Mouse (Mus musculus) midbrain, embryonic 16.5 days (tissue): ENCODE results near the gene Gm49325. TPM values are rescaled to one million over a fixed set of nuclear protein-coding genes. Genes with fewer than 3 reads are reported as not detected.

Experiments
- ATAC-seq: fragments of 200-750 bp; cut with Nextera tagmentation; 2 replicates; pipeline ENCODE4 v1.8.0; 2017; ENCODE audit warnings: moderate TSS enrichment
- H3K27ac ChIP-seq: fragments of 300-500 bp; sonication (generic); 2 replicates; pipeline ENCODE4 v1.5.1; 2014; ENCODE audit warnings: mild to moderate bottlenecking, low read length, mixed read lengths
- H3K27me3 ChIP-seq: fragments of 300-500 bp; sonication (generic); 2 replicates; pipeline ENCODE4 v1.6.1; 2014; ENCODE audit warnings: low read depth, low read length, mixed read lengths; ENCODE audit not compliant: control insufficient read depth, insufficient read depth
- H3K36me3 ChIP-seq: fragments of 300-500 bp; sonication (generic); 2 replicates; pipeline ENCODE4 v1.6.1; 2014; ENCODE audit warnings: mild to moderate bottlenecking, low read length, moderate library complexity, mixed read lengths; ENCODE audit not compliant: control insufficient read depth, insufficient read depth
- H3K4me1 ChIP-seq: fragments of 300-500 bp; sonication (generic); 2 replicates; pipeline ENCODE4 v1.6.1; 2014; ENCODE audit warnings: mild to moderate bottlenecking, low read length, mixed read lengths; ENCODE audit not compliant: control insufficient read depth, insufficient read depth
- H3K4me2 ChIP-seq: fragments of 300-500 bp; sonication (generic); 2 replicates; pipeline ENCODE4 v1.6.1; 2014; ENCODE audit warnings: mild to moderate bottlenecking, low read length, mixed read lengths
- H3K4me3 ChIP-seq: fragments of 300-500 bp; sonication (generic); 2 replicates; pipeline ENCODE4 v1.5.1; 2014; ENCODE audit warnings: low read depth, mild to moderate bottlenecking, low read length, moderate library complexity, mixed read lengths
- H3K9ac ChIP-seq: fragments of 300-500 bp; sonication (generic); 2 replicates; pipeline ENCODE4 v1.6.1; 2014; ENCODE audit warnings: low read depth, low read length, mixed read lengths
- H3K9me3 ChIP-seq: fragments of 300-500 bp; sonication (generic); replicated peaks from 2 replicates; pipeline ENCODE4 v1.6.1; 2014; ENCODE audit warnings: mild to moderate bottlenecking, low read length, mixed read lengths; ENCODE audit not compliant: control insufficient read depth, poor library complexity, severe bottlenecking
- WGBS: fragments of 180-500 bp; shearing (Covaris S2); extraction: QIAGEN DNeasy Blood & Tissue Kit; methylation state at CpG from one replicate; pipeline ENCODE4 v1.1.7; 2014; 5-methylcytosine and 5-hydroxymethylcytosine counted together
- polyA plus RNA-seq: library from polyadenylated mRNA; unstranded; fragments of >200 nt; fragmentation: Nextera tagmentation; extraction: Ambion mirVana; gene quantifications from 2 replicates; pipeline ENCODE4 v1.2.1, GENCODE M21; 2015

The Gm49325 gene
- polyA plus RNA-seq, 1 experiment from 2014 or later: 1.5 TPM

DNA sequence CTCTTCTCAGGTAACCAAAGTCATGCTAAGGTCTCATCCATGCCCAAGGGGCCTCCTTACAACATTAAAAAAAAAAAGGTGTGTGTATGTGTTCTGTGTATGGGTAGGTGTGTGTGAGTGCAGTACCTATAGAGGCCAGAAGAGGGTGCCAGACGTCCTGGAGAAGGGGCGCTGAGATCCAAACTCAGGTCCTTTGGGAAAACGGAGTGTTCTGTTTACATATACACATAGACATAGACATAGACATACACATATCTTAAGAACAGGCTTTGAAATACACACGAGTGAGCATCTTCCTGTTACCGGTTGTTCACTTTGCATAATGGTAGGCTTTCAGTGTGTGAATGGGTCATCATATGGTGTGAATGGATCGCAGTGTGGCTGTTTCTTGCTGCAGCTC is 1.9 kb upstream of the Gm49325 start:
- Histone ChIP-seq H3K4me2 (no peak overlapping the region), H3K27ac (no peak overlapping the region), H3K4me3 (no peak overlapping the region), H3K9ac (no peak overlapping the region), H3K9me3 (no peaks in the 10 kb centered on the region), H3K36me3 (peaks cover under 1% of the 10 kb centered on the region; the same call in 1 of the 2 replicates), H3K27me3 (no peaks in the 10 kb centered on the region), H3K4me1 (peaks cover 19% of the 10 kb centered on the region)
- 91% methylated on average over 6 of the region's 6 CpGs for WGBS
- no peak for ATAC-seq

DNA sequence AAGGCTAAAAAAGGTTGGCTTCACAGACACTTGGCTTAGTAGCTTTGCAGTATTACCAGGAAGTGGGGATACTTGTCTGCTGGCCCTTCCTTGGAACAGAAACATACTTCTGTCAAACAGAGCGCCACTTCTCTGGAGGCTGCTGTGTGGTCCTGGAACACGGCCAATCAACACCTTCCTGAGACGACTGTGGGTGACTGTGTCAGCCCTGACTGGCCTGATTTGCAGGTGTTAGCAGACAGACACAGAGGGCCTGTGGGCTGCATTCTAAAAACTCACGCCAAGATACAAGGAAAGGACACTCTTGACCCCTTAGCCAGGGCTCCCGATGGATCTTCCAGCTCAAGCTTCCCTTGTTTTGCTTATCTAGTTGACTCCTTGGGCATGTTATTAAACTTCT is 1.0 kb upstream of the Gm49325 start:
- peaks cover 19% of the 10 kb centered on the region for H3K4me1 ChIP-seq
- H3K9ac ChIP-seq: no peak overlapping the region
- H3K4me2 ChIP-seq: no peak overlapping the region
- H3K36me3 ChIP-seq: no peaks in the 10 kb centered on the region; the same call in 1 of the 2 replicates
- 81% methylated on average over 5 of the region's 5 CpGs for WGBS
- ATAC-seq: no peak
- H3K27ac ChIP-seq: no peak overlapping the region
- no peaks in the 10 kb centered on the region for H3K27me3 ChIP-seq
- no peaks in the 10 kb centered on the region for H3K9me3 ChIP-seq
- H3K4me3 ChIP-seq: no peak overlapping the region

DNA sequence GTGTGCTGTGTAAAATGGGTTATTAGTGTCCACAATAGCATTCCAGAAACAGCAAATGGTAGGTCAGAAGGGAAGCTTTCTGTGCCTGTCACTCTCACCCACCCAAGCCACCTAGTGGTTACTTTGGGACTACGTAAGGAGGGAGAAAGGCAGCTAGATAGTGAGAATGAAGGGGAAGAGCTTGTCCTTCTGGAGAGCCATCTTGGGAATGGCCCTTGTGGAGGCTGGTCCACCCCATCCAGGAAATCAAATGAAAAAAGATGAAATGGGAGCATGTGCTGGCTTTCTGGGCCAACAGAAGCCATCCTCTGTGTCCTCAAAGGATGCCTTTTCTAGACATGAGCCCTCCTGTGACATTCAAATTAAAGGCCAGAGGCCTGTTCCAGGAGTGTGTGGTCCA is 629 bp upstream of the Gm49325 start:
- H3K9me3 ChIP-seq: no peaks in the 10 kb centered on the region

DNA sequence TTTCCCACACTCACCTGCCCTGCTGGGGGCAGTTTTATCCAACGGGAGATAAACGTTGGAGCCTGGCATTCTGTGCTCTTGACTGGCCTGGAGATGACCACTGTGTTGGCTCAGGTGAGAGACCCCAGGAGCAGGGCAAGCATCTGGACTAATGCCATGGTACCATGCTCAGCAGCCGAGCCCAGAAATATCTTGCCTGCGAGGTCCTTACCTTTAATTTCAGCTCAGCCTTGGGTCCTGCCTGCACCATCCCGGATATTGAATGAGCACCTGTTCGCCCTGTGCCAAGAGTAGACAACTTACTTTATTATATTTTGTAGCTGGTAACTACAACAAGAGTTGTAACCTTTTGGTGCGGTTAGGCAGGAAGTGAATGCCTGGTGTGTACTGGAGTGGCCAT is 858 bp downstream of the Gm49325 start:
- Histone ChIP-seq H3K9ac (peak overlapping the region; percentile 81), H3K4me1 (peaks cover 21% of the 10 kb centered on the region), H3K9me3 (no peaks in the 10 kb centered on the region), H3K27ac (peak overlapping the region; percentile 94), H3K4me2 (peak overlapping the region; percentile 63), H3K4me3 (peak overlapping the region; percentile 77), H3K36me3 (peaks cover 7% of the 10 kb centered on the region; the same call in 1 of the 2 replicates), H3K27me3 (no peaks in the 10 kb centered on the region)
- WGBS: 50% methylated on average over 7 of the region's 7 CpGs
- ATAC-seq: peak; percentile 36

More for the DNA sequence above, 629 bp upstream of the Gm49325 start:
- no peak overlapping the region; the same call in 1 of the 2 replicates for H3K9ac ChIP-seq
- peaks cover 21% of the 10 kb centered on the region for H3K4me1 ChIP-seq
- peak overlapping the region; percentile 94 for H3K27ac ChIP-seq
- no peaks in the 10 kb centered on the region for H3K27me3 ChIP-seq
- peak; percentile 16 for ATAC-seq
- peak overlapping the region; percentile 63 for H3K4me2 ChIP-seq
- H3K36me3 ChIP-seq: peaks cover 3% of the 10 kb centered on the region; the same call in 1 of the 2 replicates
- WGBS: 5% methylated on average over 1 of the region's 1 CpGs
- peak overlapping the region; percentile 77 for H3K4me3 ChIP-seq

DNA sequence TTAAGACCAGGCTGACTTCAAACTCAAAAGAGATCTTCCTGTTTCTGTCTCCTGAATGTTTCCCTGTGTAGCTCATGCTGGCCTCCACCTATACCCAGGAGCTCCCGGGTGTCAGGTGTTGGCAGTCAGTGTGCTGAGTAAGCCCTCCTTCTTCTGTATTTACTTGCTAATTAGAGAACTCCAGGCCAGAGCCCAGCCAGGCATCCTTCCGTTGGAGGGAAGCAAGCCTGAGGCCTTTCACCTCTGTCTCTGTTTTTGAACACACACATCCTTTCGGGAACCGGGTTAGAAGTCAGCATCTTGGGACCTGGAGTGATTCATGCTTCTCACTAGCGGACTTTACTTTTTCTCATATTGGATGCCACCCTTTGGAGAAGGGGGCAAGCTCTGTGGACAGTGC is 1.4 kb downstream of the Gm49325 start:
- Histone ChIP-seq H3K4me2 (peak overlapping the region; percentile 63), H3K36me3 (peaks cover 9% of the 10 kb centered on the region; the same call in 1 of the 2 replicates), H3K9me3 (no peaks in the 10 kb centered on the region), H3K27ac (no peak overlapping the region), H3K4me1 (peaks cover 21% of the 10 kb centered on the region), H3K27me3 (no peaks in the 10 kb centered on the region), H3K9ac (no peak overlapping the region), H3K4me3 (peak overlapping the region; percentile 77; the same call in 1 of the 2 replicates)
- 70% methylated on average over 5 of the region's 5 CpGs for WGBS
- no peak for ATAC-seq

DNA sequence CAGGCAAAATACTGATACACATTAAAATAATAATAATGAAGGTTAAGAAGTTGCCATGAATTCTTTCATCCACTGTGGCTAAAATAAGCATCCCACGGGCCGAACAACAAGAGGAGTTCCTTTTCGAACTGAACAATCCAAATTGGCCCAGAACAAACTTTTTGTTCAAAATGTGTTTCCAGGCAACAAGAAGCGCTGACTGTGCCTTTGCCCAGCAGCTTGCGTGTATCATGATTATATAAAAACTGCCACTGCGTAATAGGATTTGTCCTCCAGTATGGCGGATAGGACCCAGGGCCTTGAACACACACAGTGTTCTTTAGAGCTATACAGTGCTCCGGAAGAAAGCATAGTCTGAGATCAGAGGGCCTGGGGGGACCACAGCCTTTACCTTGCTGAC is 2.6 kb downstream of the Gm49325 start:
- 73% methylated on average over 8 of the region's 8 CpGs for WGBS

DNA sequence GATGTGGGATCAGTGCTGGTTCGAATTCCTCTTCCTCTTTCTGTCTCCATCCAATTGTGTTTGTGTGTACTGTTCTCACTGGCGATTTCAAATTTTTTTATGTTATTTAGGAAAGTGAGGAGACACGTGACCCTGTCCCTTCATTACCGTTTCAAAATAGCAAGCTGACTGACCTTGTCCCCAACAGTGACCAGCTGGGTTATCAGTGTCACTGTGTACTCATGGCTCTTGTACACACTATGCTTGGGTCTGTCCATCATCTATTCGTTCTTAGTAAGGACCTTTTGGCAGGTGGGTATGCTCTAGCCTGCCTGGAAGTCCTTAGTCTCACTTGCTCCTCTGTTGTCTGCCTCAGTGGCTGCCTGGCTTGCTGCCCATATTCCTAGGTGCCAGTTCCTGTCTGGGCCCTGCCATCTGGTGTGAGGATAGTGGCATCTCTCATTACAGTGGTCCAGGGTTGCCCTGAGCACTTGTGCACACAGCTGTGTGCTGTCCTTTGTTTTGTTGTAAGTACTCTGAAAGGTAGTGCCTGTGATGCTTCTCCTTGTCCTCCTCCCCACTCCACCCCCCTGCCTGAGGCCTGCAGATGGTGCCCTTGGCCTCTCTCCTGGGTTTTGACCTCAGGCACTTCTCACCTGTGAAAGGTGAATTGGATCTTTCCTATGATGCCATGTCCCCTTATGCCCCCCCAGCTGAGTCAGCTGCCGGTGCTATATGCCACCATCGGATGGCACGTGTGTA is 4.4 kb downstream of the Gm49325 start:
- H3K27ac ChIP-seq: no peak overlapping the region
- no peaks in the 10 kb centered on the region for H3K27me3 ChIP-seq
- ATAC-seq: no peak
- no peak overlapping the region for H3K9ac ChIP-seq
- H3K4me3 ChIP-seq: no peak overlapping the region
- no peaks in the 10 kb centered on the region for H3K9me3 ChIP-seq
- peaks cover 30% of the 10 kb centered on the region for H3K36me3 ChIP-seq
- WGBS: 95% methylated on average over 8 of the region's 8 CpGs
- H3K4me1 ChIP-seq: peaks cover 21% of the 10 kb centered on the region
- H3K4me2 ChIP-seq: no peak overlapping the region

More for the DNA sequence above, 2.6 kb downstream of the Gm49325 start:
- no peak overlapping the region for H3K27ac ChIP-seq
- no peaks in the 10 kb centered on the region for H3K27me3 ChIP-seq
- H3K4me3 ChIP-seq: no peak overlapping the region
- no peak overlapping the region for H3K4me2 ChIP-seq
- H3K4me1 ChIP-seq: peaks cover 21% of the 10 kb centered on the region
- ATAC-seq: no peak
- no peak overlapping the region for H3K9ac ChIP-seq
- H3K9me3 ChIP-seq: no peaks in the 10 kb centered on the region
- peaks cover 17% of the 10 kb centered on the region; the same call in 1 of the 2 replicates for H3K36me3 ChIP-seq

DNA sequence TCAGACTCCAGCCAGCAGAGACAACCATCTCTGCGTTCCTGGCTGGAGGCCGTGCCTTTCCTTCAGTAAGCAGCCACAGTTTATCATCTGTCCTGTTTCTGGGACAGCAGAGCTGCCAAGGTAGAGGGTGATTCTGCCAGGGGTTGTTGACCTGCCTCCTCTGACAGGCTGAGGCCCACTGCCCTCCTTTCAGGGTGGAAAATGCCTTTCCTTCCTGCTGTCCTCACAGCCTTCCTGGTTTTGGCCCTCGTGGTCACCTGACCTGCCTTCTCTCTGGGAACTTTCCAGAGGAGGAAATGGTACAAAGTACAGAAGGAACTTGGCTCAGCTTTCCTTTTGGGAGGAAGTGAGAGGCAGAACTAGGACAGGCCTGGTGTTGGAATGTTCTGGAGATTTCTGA is 7.4 kb downstream of the Gm49325 start:
- H3K27me3 ChIP-seq: no peaks in the 10 kb centered on the region
- 89% methylated on average over 3 of the region's 3 CpGs for WGBS
- no peak overlapping the region for H3K4me2 ChIP-seq
- no peak overlapping the region for H3K27ac ChIP-seq
- H3K4me3 ChIP-seq: no peak overlapping the region
- H3K9me3 ChIP-seq: no peaks in the 10 kb centered on the region
- H3K4me1 ChIP-seq: peaks cover 6% of the 10 kb centered on the region
- ATAC-seq: no peak
- no peak overlapping the region for H3K9ac ChIP-seq
- H3K36me3 ChIP-seq: peaks cover 47% of the 10 kb centered on the region

DNA sequence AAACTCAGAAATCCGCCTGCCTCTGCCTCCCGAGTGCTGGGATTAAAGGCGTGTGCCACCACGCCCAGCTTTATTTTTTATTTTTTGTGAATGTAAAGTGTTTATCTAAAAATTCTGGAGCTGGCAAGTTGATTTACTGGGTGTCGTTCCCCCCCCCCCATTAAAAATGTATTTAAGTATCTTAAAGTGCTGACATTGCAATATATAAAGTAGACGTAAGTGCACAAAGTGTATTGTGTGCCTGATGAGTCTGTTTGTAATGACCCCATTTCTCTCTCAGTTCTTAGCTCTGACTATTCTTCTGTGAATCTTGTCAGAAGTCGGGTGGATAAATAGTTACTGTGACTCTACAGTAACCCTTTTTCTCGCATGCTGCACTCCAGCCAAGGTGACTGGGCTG is 9.7 kb downstream of the Gm49325 start:
- no peaks in the 10 kb centered on the region for H3K27me3 ChIP-seq
- H3K36me3 ChIP-seq: peaks cover 42% of the 10 kb centered on the region
- H3K4me1 ChIP-seq: no peaks in the 10 kb centered on the region
- H3K9me3 ChIP-seq: no peaks in the 10 kb centered on the region
- no peak overlapping the region for H3K4me3 ChIP-seq
- no peak overlapping the region for H3K4me2 ChIP-seq
- ATAC-seq: no peak
- no peak overlapping the region for H3K27ac ChIP-seq
- H3K9ac ChIP-seq: no peak overlapping the region
- 93% methylated on average over 8 of the region's 8 CpGs for WGBS
